Mouse (Mus musculus) kidney, adult 9 months (tissue): Measurements from ENCODE around the gene Shisal1.
A peak's percentile ranks its signal among the peaks of the same experiment; 100 is the strongest.

Experiments used
- DNase-seq: peaks from one replicate; pipeline ENCODE4 v3.0.0; 2022

Shisal1 gene

GRCm38 (mm10) chr15:84446997-84447396 lies at the start of gene Shisal1:
Shisal1 (minus strand) TSS chr15:84447097.
- DNase-seq: no peak

DNA sequence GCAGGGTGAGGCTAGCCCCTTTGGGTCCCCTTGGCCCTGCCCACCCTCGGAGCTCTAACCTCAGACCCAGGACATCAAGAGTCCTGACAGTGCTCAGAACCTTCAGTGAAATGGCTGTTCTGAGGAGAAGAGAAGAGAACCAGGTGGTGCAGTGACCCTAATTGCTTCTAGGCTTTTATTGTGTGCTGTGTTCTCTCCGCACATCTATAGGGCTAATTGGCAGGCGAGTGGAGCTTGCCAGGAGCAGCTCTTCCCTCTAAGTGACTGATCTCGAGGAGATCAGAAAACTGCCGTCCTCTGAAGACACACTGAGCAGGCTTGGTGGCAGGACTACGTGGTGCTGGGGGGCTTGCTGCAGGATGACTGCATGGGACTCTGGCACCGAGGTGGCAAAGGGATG lies 43.6 kb upstream of the Shisal1 start:
- no peak for DNase-seq

GRCm38 (mm10) chr15:84484255-84484654 lies 37.4 kb upstream of the Shisal1 start:
- no peak for DNase-seq

- DNase-seq: peak; percentile 83
Measured at GRCm38 (mm10) chr15:84483622-84484021, 36.7 kb upstream of the Shisal1 start.

DNA sequence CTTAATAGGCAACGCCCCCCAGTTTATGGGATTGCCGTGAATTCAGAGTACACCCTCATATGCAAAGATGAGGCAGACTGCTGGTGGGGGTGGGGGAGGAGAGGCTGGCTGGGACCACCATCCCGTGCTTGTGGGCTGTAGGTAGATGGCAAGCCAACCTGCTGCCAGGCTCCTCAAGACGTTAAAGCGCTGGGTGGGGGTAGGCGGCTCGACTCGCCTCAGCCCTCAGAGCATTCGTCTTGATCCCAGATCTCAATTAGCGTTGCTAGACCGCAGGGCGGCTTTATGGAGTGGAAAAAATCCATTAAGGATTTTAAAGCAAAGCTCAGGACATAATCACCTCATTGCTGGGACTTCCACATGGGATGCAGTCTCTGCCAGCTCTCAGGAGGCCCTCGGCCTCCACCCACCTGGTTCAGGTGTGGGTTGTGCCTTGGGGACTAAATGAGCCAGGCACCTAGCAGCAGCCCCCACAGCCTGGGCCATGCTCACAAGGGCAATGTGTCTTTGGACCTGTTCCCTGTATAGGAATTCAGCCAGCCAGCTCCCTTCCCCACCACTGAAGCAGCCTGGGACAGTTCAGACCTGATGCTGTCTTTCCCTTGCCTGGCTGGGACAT lies 34.5 kb upstream of the Shisal1 start:
- peak; percentile 42 for DNase-seq

GRCm38 (mm10) chr15:84469391-84469790 lies 22.5 kb upstream of the Shisal1 start:
- DNase-seq: no peak

- no peak for DNase-seq
Measured at GRCm38 (mm10) chr15:84467761-84468160, 20.9 kb upstream of the Shisal1 start.

DNA sequence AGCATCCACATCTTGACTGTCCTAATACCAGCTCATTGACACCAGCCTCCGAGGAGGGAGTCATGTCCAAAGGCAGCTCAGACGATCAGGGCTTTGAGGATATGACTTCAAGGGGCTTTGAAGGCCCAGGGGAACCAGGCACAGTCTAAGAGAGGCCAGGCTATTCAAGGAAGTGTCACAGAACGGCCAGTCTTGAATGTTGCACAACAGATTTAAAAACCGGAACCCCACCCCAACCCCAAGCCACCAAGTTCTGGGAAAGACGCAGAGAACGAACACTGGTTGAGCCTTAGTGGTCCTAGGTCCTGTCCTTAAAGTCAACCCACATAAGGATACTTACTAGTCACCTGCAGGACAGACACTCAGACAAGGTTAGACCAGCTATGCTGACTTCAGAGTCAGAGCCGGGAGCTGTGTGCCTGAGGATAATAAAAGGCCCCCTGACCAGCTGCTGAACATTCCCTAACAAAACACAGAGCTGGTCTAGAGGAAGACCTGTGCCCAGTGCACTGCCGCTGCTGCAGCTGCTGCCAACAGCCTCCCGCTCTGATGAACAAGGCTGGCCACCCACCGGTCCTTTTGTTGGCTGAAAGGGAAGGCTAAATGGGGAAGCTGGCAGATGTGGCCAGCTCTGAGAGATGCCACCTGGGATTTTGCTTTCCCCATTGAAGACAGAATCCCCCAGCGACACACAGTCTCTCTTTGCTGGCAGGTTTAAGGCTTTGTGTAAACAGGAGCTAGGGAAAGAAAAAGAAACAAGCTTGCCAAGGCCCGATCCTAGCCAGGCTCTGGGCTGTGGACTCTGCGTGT lies 19.8 kb upstream of the Shisal1 start:
- DNase-seq: no peak

GRCm38 (mm10) chr15:84461429-84461828 lies 14.5 kb upstream of the Shisal1 start:
- no peak for DNase-seq

DNA sequence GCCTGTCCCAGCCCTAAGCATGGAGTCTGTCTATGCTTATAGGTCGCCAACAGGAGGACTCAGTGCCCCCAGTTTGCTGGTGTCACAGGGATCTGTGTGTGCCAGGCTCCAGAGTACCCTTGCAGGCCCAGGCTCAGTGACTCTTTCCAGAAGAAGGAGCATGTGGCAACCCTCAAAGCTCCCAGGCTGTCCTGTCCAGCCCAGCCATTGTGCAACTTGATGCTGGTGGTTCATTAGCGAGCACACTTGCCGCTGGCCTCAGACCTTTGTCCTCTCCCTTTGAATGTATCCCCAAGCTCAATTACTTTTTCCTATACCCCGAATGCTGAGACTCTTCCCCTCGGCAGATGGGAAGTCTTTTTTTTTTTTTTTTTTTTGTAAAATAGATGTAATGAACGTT lies 12.1 kb upstream of the Shisal1 start:
- no peak for DNase-seq

GRCm38 (mm10) chr15:84455286-84455685 lies 8.4 kb upstream of the Shisal1 start:
- DNase-seq: no peak

DNA sequence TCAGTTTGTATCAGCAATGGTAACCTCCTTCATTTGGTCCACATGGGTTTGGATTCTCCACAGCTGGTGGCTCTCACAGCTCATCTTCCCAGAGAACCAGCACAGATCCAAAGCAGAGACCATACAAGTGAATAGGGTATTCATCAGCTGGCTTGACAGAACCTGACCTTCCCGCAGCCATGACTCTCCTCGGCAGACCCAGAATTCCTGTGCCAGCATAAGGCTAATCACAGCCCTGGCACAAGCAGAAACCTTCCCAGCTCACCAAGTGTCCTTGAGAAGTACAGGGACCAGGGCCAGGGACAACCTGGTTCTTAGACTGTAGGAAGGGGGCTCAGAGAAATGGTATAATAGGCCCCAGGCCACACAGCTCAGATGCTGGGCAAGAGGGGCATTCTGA lies 6.2 kb upstream of the Shisal1 start:
- no peak for DNase-seq

- DNase-seq: no peak
Measured at GRCm38 (mm10) chr15:84450441-84451183, 3.7 kb upstream of the Shisal1 start.

DNA sequence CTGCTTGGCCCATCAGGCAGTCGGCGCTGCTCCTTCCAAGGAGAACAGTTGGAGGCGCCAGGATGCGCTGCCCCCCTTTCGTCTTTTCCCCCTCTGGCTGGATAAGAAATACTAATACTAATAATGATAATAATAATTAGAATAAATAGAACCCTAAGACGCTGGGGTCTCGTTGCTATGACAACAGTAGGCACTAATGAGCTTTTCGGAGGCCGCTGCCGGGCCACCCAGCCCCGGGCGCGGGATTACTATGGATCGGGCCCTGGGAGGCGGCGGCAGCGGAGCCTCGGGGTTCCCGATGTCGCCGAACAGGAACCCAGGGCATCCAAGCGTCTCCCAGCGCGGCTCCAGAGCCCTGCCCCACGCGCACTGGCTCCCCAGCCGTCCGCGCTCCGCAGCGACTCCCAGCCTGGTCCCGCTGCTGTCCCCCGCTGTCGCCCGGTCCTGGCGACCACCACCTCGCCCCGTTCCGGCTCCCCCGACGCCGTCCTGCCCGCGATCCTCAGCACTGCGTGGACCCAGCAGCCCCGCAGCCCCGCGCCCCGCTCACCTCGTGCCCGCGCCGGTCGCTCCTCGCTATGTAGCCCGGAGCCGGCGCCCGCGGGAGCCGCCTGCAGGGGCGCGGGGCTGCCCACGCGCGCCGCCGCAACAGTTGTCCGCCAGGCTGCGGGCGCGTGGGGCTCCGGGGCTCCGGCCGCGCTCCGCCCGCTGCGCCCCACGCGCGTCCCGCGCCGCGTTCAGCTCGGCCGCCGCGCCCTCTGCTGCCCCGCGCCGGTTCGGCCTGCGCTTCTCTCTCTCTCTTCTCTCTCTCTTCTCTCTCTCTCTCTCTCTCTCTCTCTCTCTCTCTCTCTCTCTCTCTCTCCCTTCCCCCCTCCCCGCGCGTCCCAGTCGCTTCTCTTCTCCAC lies 833 bp downstream of the Shisal1 start:
- no peak for DNase-seq

- DNase-seq: peak; percentile 47
Measured at GRCm38 (mm10) chr15:84444181-84444580, 2.7 kb downstream of the Shisal1 start.

DNA sequence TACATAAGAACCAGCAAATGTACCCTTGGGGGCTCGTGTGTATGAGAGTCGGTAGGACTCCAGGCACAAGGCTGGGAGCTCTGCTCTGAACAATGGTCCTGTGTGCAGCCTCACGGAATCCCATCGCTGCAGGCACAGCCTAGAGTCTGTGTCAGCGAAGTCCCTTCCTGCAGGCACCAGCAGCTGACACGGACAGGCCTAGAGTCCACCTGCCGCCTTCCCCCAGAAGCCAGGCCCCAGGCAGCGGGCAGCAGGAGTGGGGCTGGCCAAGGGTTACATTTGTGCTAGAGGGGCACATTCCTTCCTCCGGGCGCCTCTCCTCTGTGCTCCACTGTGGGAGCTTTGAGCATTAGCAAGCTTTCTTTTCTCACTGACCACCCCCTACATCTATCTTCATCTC lies 3.3 kb downstream of the Shisal1 start:
- DNase-seq: peak; percentile 50

- DNase-seq: no peak
Measured at GRCm38 (mm10) chr15:84441682-84442315, 5.1 kb downstream of the Shisal1 start.

GRCm38 (mm10) chr15:84440820-84441219 lies 6.1 kb downstream of the Shisal1 start:
- DNase-seq: no peak

DNA sequence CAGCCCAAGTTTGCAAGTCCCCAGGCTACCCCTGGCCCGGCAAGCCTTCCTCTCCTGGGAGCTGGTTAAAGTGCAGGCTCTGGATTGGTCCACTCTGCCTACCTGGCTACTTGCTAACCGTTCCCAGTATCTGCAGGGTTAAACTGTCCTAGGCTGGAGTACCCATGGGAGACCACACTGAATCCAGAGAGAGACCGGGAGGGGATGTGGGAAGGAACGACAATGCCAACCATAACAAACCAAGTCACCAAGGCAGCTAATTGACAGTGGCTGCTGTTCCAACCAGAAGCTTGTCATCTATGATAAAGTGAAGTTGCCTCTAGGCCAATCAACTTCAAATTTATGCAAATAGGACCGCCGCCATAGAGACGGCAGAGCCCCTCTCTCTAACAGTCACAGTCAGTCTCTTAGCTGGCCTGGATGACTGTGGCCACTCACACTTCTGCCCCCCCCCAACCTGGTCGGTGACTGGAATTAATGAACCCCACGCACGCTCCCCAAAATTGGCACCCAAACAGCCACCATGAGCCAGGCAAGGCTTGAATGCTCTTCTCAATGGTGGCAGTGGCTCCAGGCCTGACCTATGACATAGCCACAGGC lies 13.2 kb downstream of the Shisal1 start:
- DNase-seq: no peak

DNA sequence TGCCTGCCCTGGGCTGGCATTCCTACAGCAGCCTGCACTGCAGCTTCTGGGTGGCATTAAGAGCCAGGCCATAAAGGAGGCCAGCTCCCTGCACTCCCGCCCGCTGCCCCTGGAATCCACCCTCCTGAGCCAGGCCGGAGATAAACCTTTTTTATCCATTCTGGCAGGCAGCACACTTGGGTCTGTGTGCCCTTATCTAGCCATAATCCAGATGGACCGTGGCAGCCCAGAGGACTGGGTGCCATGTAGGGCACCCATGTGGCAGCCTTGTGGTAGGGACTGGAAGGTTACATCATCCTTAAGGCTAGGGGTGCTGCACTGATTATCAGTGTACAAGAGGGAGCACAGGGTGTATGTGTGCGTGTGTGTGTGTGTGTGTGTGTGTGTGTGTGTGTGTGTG lies 16.4 kb downstream of the Shisal1 start:
- DNase-seq: no peak

DNA sequence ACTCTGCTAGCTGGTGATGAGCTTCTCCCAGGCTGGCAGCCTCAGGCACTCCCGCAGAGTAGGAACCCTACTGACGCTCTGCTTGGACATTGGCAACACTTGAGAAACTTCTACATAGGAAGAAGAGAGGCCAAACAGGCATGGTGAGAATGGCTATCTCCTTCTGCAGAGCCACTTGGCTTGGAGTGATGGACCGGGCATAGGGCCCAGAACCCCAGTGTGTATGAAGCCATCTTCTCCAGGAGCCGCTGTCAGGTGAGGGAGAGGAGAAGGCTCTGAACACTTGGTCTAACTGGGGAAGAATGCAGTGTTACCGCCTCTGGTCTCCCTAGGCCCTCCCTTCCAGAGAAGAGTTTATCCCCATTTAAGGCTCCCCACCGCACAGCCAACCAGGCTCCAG lies 19.3 kb downstream of the Shisal1 start:
- no peak for DNase-seq

DNA sequence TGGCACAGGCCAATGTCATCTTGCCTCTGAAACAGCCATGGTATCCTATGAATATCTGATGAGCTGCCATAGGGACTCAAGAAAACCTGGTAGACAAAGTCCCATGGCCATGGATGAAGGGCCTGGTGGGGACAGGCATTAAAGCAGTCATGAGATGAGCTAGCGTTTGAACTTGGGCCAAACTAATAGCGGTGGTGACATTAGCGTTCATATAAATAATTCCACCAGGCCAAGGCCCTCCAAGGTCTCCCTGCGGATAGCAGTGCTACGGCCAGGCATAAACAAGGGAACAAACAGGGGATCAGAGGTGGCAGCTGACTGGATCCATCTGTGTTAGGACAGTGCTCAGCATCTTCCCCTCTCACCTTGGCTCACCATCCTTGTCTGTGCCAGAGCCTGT lies 21.2 kb downstream of the Shisal1 start:
- no peak for DNase-seq
